In genomic region chr6:116644335-116644734, GRCm38 (mm10) we compare ENCODE assay signal across 15 mouse cellular contexts. TPM values are rescaled to one million over a fixed set of nuclear protein-coding genes. Genes with fewer than 3 reads are reported as not detected.
DNase-seq lines count a peak whose midpoint lies in the region; ATAC-seq lines count a peak whose summit lies in the region.
"Had no signal": no experiment of that assay in that cellular context is flagged by ENCODE, and none has a peak within 500 bp of the region (broad histone marks: within the 10 kb centered on the region; RNA-seq: fewer than 3 reads in every experiment).

No protein-coding gene starts in this region.

- peak overlapping the region; percentile 78 for H3K27ac ChIP-seq in heart, embryonic 16.5 days (ENCODE audit: low read length)
- no peak overlapping the region for H3K27ac ChIP-seq in forebrain, embryonic 15.5 days (replicated peaks)
- H3K27ac ChIP-seq in hindbrain, embryonic 13.5 days, result no peak overlapping the region
- H3K27ac ChIP-seq: hindbrain, embryonic 12.5 days; liver, embryonic 13.5 days; midbrain, embryonic 12.5 days; neural tube, embryonic 12.5 days had no signal

- no peak overlapping the region for H3K4me2 ChIP-seq in heart, embryonic 16.5 days (ENCODE audit: low read depth, low read length)
- no peak overlapping the region for H3K4me2 ChIP-seq in forebrain, embryonic 15.5 days (replicated peaks)
- no peak overlapping the region for H3K4me2 ChIP-seq in hindbrain, embryonic 13.5 days
- H3K4me2 ChIP-seq: hindbrain, embryonic 12.5 days; liver, embryonic 13.5 days; midbrain, embryonic 12.5 days; neural tube, embryonic 12.5 days had no signal

- no peak overlapping the region for H3K4me3 ChIP-seq in heart, embryonic 16.5 days (ENCODE audit: low read length)
- no peak overlapping the region for H3K4me3 ChIP-seq in forebrain, embryonic 15.5 days
- no peak overlapping the region for H3K4me3 ChIP-seq in hindbrain, embryonic 13.5 days
- H3K4me3 ChIP-seq: hindbrain, embryonic 12.5 days; liver, embryonic 13.5 days; midbrain, embryonic 12.5 days; neural tube, embryonic 12.5 days had no signal

- intact Hi-C loops in heart, postnatal 36 days (cut with DNase I), result loop anchor here (10.0 kb wide), 1 partner anchor 1410 kb away; no protein-coding TSS in a partner anchor

- ATAC-seq in heart, embryonic 16.5 days (replicated peaks; ENCODE audit: extremely low read depth, insufficient read depth, low FRiP score), result peak; percentile 91
- ATAC-seq in forebrain, embryonic 15.5 days (replicated peaks), result no peak
- no peak for ATAC-seq in monocyte, adult 5-6 weeks (replicated peaks; ENCODE audit: insufficient number of reproducible peaks, low FRiP score, low TSS enrichment, poor library complexity, severe bottlenecking)
- ATAC-seq in hindbrain, embryonic 13.5 days (ENCODE audit: low FRiP score), result no peak

- H3K9me3 ChIP-seq in heart, embryonic 16.5 days (replicated peaks; ENCODE audit: control insufficient read depth, low read length), result no peaks in the 10 kb centered on the region
- no peaks in the 10 kb centered on the region for H3K9me3 ChIP-seq in forebrain, embryonic 15.5 days
- H3K9me3 ChIP-seq in hindbrain, embryonic 13.5 days, result no peaks in the 10 kb centered on the region
- H3K9me3 ChIP-seq: hindbrain, embryonic 12.5 days; liver, embryonic 13.5 days; midbrain, embryonic 12.5 days; neural tube, embryonic 12.5 days had no signal

- 19% methylated on average over 3 of the region's 3 CpGs for WGBS in heart, embryonic 16.5 days
- WGBS in forebrain, embryonic 15.5 days, result 62% methylated on average over 3 of the region's 3 CpGs
- 72% methylated on average over 3 of the region's 3 CpGs for WGBS in hindbrain, embryonic 13.5 days

- peaks cover 43% of the 10 kb centered on the region for H3K4me1 ChIP-seq in heart, embryonic 16.5 days (ENCODE audit: control insufficient read depth, insufficient read depth, low read length)
- no peaks in the 10 kb centered on the region for H3K4me1 ChIP-seq in forebrain, embryonic 15.5 days
- no peaks in the 10 kb centered on the region for H3K4me1 ChIP-seq in hindbrain, embryonic 13.5 days (replicated peaks)
- H3K4me1 ChIP-seq: hindbrain, embryonic 12.5 days; midbrain, embryonic 12.5 days; neural tube, embryonic 12.5 days had no signal

- no peaks in the 10 kb centered on the region for H3K27me3 ChIP-seq in heart, embryonic 16.5 days (ENCODE audit: control insufficient read depth, insufficient read depth, low read length)
- no peaks in the 10 kb centered on the region for H3K27me3 ChIP-seq in forebrain, embryonic 15.5 days
- no peaks in the 10 kb centered on the region for H3K27me3 ChIP-seq in hindbrain, embryonic 13.5 days
- H3K27me3 ChIP-seq: hindbrain, embryonic 12.5 days; liver, embryonic 13.5 days; midbrain, embryonic 12.5 days had no signal

- peak; percentile 52 to 88 for DNase-seq in heart, adult 18-20 months
- no peak for DNase-seq in heart, postnatal 36 days
- peak; percentile 46 for DNase-seq in ZHBTc4 (ENCODE audit: low read depth, low spot score)
- DNase-seq in lung, postnatal 25 days (ENCODE audit: low spot score), result peak; percentile 62
- DNase-seq: kidney, postnatal 4 days; liver, embryonic 13.5 days; right cerebral cortex, adult 18-20 months; thymus, postnatal 25 days had no signal

- no peaks in the 10 kb centered on the region for H3K36me3 ChIP-seq in heart, embryonic 16.5 days (ENCODE audit: control insufficient read depth, insufficient read depth)
- no peaks in the 10 kb centered on the region for H3K36me3 ChIP-seq in forebrain, embryonic 15.5 days
- peaks cover 28% of the 10 kb centered on the region for H3K36me3 ChIP-seq in hindbrain, embryonic 13.5 days
- H3K36me3 ChIP-seq: liver, embryonic 13.5 days had no signal

- H3K9ac ChIP-seq in heart, embryonic 16.5 days (ENCODE audit: low read length), result 0 out of 2 replicates have a peak overlapping the region, but pooled peaks have one; percentile 0
- H3K9ac ChIP-seq in forebrain, embryonic 15.5 days (replicated peaks), result no peak overlapping the region
- no peak overlapping the region for H3K9ac ChIP-seq in hindbrain, embryonic 13.5 days
- H3K9ac ChIP-seq: hindbrain, embryonic 12.5 days; liver, embryonic 13.5 days; midbrain, embryonic 12.5 days; neural tube, embryonic 12.5 days had no signal

RNA-seq across cellular contexts. Expression of gene Depp1, which starts 6.1 kb away (rescaled TPM):
- total RNA-seq in heart, adult 18-20 months (2021), result 10 to 100 TPM; 84.2 to 90.4 TPM
- total RNA-seq in heart, postnatal 36 days (2021), result 10 to 100 TPM; 60.4 to 63.7 TPM
- polyA plus RNA-seq in heart, embryonic 16.5 days (2015; fragmentation: Nextera tagmentation; extraction: Ambion mirVana), result 65.7 and 68.9 TPM in 2 replicates
- 7.2 and 8.1 TPM in 2 replicates for polyA plus RNA-seq in forebrain, embryonic 15.5 days (2015; fragmentation: Nextera tagmentation; extraction: Ambion mirVana)
- total RNA-seq in monocyte, adult 5-6 weeks (2017), result 0.38 TPM in 1 of 3 replicates, not detected in the others
- polyA plus RNA-seq in hindbrain, embryonic 13.5 days (2015; fragmentation: Nextera tagmentation; extraction: Ambion mirVana), result 8.0 and 9.2 TPM in 2 replicates

RNA-seq across cellular contexts. Expression of gene Zfp422, which starts 15.5 kb away (rescaled TPM):
- 10 to 100 TPM; 16.1 to 19.7 TPM for total RNA-seq in heart, adult 18-20 months (2021)
- total RNA-seq in heart, postnatal 36 days (2021), result 10 to 100 TPM; 18.2 to 19.3 TPM
- 78.8 and 89.8 TPM in 2 replicates for polyA plus RNA-seq in heart, embryonic 16.5 days (2015; fragmentation: Nextera tagmentation; extraction: Ambion mirVana)
- 218 and 222 TPM in 2 replicates for polyA plus RNA-seq in forebrain, embryonic 15.5 days (2015; fragmentation: Nextera tagmentation; extraction: Ambion mirVana)
- total RNA-seq in monocyte, adult 5-6 weeks (2017), result 10.3 to 14.1 TPM (median 11.5 TPM) in 3 replicates
- 181 and 187 TPM in 2 replicates for polyA plus RNA-seq in hindbrain, embryonic 13.5 days (2015; fragmentation: Nextera tagmentation; extraction: Ambion mirVana)

RNA-seq across cellular contexts. Expression of gene Rassf4, which starts 29.4 kb away (rescaled TPM):
- total RNA-seq in heart, adult 18-20 months (2021), result 1 to 10 TPM; 4.3 to 6.1 TPM
- total RNA-seq in heart, postnatal 36 days (2021), result 1 to 10 TPM; 6.5 to 8.0 TPM
- polyA plus RNA-seq in heart, embryonic 16.5 days (2015; fragmentation: Nextera tagmentation; extraction: Ambion mirVana), result 6.2 and 6.5 TPM in 2 replicates
- 9.9 and 10.2 TPM in 2 replicates for polyA plus RNA-seq in forebrain, embryonic 15.5 days (2015; fragmentation: Nextera tagmentation; extraction: Ambion mirVana)
- total RNA-seq in monocyte, adult 5-6 weeks (2017), result 124 to 138 TPM (median 133 TPM) in 3 replicates
- 23.0 and 33.3 TPM in 2 replicates for polyA plus RNA-seq in hindbrain, embryonic 13.5 days (2015; fragmentation: Nextera tagmentation; extraction: Ambion mirVana)

Comparison
In these comparisons a context has a peak if more than half of its experiments do, and no peak if none do; other contexts are left out.
1. DNase-seq: peak in heart, adult 18-20 months (2 of 2), ZHBTc4 (single experiment) and lung, postnatal 25 days (single experiment); none in heart, postnatal 36 days (0 of 2).
2. RNA of gene Depp1, which starts 6.1 kb away (total RNA-seq): 84.2 to 90.4 TPM in heart, adult 18-20 months and 60.4 to 63.7 TPM in heart, postnatal 36 days; 0.38 TPM in monocyte, adult 5-6 weeks; every median in the first group is over 10 times any median in the second.
3. RNA of gene Rassf4, which starts 29.4 kb away (total RNA-seq): 124 to 138 TPM in monocyte, adult 5-6 weeks; 6.5 to 8.0 TPM in heart, postnatal 36 days and 4.3 to 6.1 TPM in heart, adult 18-20 months; every median in the first group is over 10 times any median in the second.